ENCODE assay signal across 8 mouse cellular contexts in the genomic region with DNA sequence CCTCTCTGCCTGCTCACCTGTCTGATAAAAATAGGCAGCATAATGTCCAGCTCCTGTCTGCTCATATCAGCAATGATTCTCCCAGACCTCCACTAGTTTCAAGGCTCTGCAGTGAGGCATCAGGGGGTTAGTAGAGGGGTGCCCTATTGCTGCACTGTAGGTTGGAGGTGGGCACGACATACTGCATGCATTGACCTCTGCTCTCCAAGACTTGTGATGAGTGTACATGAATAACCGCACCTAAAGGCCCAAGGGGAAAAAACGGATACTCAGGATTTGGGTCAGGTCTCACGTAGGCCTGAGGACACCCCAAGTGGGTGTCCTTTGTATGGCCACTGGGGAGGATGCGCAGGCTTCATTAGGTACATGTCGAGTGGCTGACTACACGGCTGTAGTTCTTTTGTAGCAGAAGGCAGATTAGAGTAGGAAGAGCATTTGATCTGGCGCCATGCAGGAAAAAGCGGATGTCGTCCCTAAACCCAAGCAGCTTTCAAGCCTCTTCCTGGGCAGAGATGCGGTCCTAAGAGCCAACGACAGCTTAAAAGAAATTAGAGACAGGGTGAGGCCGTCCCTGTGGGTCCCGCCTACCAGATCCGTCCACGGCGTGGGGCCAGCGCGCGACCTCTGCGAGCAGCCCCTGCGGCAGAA. TPM values are rescaled to one million over a fixed set of nuclear protein-coding genes. Genes with fewer than 3 reads are reported as not detected.
DNase-seq lines count a peak whose midpoint lies in the region; ATAC-seq and TF ChIP-seq lines count a peak whose summit lies in the region.

No protein-coding gene starts in this region.

- WGBS in limb, embryonic 15.5 days, result 5% methylated on average over 22 of the region's 22 CpGs

- ATAC-seq in limb, embryonic 15.5 days (ENCODE audit: insufficient number of reproducible peaks, low FRiP score, low TSS enrichment, low read depth), result no peak

- DNase-seq in frontal cortex, postnatal 36 days (ENCODE audit: low spot score in 2 of 2), result peak; percentile 4 to 17
- no peak for DNase-seq in frontal cortex, postnatal 10 days (ENCODE audit: low spot score in 2 of 2)
- no peak for DNase-seq in testis, postnatal 14 days (ENCODE audit: low spot score)
- DNase-seq in urinary bladder, postnatal 10 days (ENCODE audit: low spot score), result no peak
- no peak for DNase-seq in testis, postnatal 10 days (ENCODE audit: low spot score)
- no peak for DNase-seq in MN1 (ENCODE audit: low spot score)

- H3K4me1 ChIP-seq in testis, adult 2 months (ENCODE audit: control insufficient read depth, insufficient read depth, low read length), result peaks cover 10% of the 10 kb centered on the region
- peaks cover 28% of the 10 kb centered on the region for H3K4me1 ChIP-seq in limb, embryonic 15.5 days

- H3K4me3 ChIP-seq in testis, adult 2 months (ENCODE audit: control insufficient read depth, low read depth, low read length), result peak overlapping the region; percentile 80
- peak overlapping the region; percentile 83 for H3K4me3 ChIP-seq in limb, embryonic 15.5 days

- H3K9ac ChIP-seq in limb, embryonic 15.5 days, result peak overlapping the region; percentile 40; the same call in 1 of the 2 replicates

- H3K27me3 ChIP-seq in testis, adult 2 months (ENCODE audit: control insufficient read depth, insufficient read depth, low read length), result no peaks in the 10 kb centered on the region
- H3K27me3 ChIP-seq in limb, embryonic 15.5 days, result no peaks in the 10 kb centered on the region

- TF ChIP-seq POLR2A in testis, adult 2 months (IDR thresholded peaks at IDR 0.05; ENCODE audit: control insufficient read depth, low read depth, low read length), result no peak

- no peaks in the 10 kb centered on the region for H3K36me3 ChIP-seq in testis, adult 2 months (ENCODE audit: control insufficient read depth, insufficient read depth, low read length)
- peaks cover 18% of the 10 kb centered on the region for H3K36me3 ChIP-seq in limb, embryonic 15.5 days

- H3K9me3 ChIP-seq in limb, embryonic 15.5 days, result no peaks in the 10 kb centered on the region

- peak overlapping the region; percentile 81 for H3K27ac ChIP-seq in testis, adult 2 months (ENCODE audit: control insufficient read depth, insufficient read depth, low read depth, low read length)
- peak overlapping the region; percentile 81 for H3K27ac ChIP-seq in limb, embryonic 15.5 days

- peak overlapping the region; percentile 78 for H3K4me2 ChIP-seq in limb, embryonic 15.5 days

- TF ChIP-seq CTCF in testis, adult 2 months (IDR thresholded peaks at IDR 0.05; ENCODE audit: control insufficient read depth, insufficient read depth, insufficient replicate concordance, low read depth, low read length), result no peak

RNA-seq across cellular contexts. Expression of gene Klf11, which starts 0.5 kb away (rescaled TPM):
- 2.5 and 3.4 TPM in 2 replicates for polyA plus RNA-seq in testis, adult 2 months (2012; rRNA removed)
- 13.6 and 14.4 TPM in 2 replicates for polyA plus RNA-seq in limb, embryonic 15.5 days (2015; fragmentation: Nextera tagmentation; extraction: Ambion mirVana)

RNA-seq across cellular contexts. Expression of gene Cys1, which starts 31.1 kb away (rescaled TPM):
- 1.2 and 1.7 TPM in 2 replicates for polyA plus RNA-seq in testis, adult 2 months (2012; rRNA removed)
- 6.7 and 8.1 TPM in 2 replicates for polyA plus RNA-seq in limb, embryonic 15.5 days (2015; fragmentation: Nextera tagmentation; extraction: Ambion mirVana)

RNA-seq across cellular contexts. Expression of gene Rrm2, which starts 57.5 kb away (rescaled TPM):
- 5.3 and 5.5 TPM in 2 replicates for polyA plus RNA-seq in testis, adult 2 months (2012; rRNA removed)
- polyA plus RNA-seq in limb, embryonic 15.5 days (2015; fragmentation: Nextera tagmentation; extraction: Ambion mirVana), result 159 and 162 TPM in 2 replicates

Comparison
In these comparisons a context has a peak if more than half of its experiments do, and no peak if none do; other contexts are left out.
1. DNase-seq: peak in frontal cortex, postnatal 36 days (2 of 2); none in frontal cortex, postnatal 10 days (0 of 2), testis, postnatal 14 days (single experiment), urinary bladder, postnatal 10 days (single experiment), testis, postnatal 10 days (single experiment) and MN1 (single experiment).
2. RNA of gene Rrm2, which starts 57.5 kb away (polyA plus RNA-seq): 159 to 162 TPM in limb, embryonic 15.5 days; 5.3 to 5.5 TPM in testis, adult 2 months; every median in the first group is over 10 times any median in the second.